Mouse (Mus musculus) urinary bladder, postnatal 14 days (tissue): ENCODE measurements around the gene Sppl2b.

ENCODE experiments used
- DNase-seq: peaks from one replicate; pipeline ENCODE4 v3.0.0; 2021; ENCODE audit warnings: low spot score

Sppl2b gene

DNA sequence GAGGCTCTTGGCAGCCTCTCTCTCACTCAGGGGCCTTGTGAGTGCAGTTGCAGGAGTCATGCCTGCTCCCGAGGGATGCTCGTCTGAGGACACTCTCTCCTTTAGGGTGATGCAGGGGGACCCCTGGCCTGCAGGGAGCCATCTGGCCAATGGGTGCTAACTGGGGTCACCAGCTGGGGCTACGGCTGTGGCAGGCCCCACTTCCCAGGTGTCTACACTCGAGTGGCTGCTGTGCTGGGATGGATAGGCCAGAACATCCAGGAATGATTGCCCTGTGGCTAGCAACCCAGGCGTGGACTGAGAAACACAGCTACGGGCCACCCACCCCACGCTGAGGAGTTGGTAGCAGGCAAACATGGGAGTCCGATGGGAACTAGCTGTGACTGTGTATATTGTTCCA lies 44.0 kb downstream of the Sppl2b start:
- DNase-seq = no peak

GRCm38 (mm10) chr10:80899591-80900317 lies 44.7 kb downstream of the Sppl2b start:
- DNase-seq = no peak

- DNase-seq = peak; percentile 97
Measured at GRCm38 (mm10) chr10:80900318-80901247, 45.5 kb downstream of the Sppl2b start, which contains the start of gene Timm13. Gene Timm13 (minus strand): TSS chr10:80900969.

DNA sequence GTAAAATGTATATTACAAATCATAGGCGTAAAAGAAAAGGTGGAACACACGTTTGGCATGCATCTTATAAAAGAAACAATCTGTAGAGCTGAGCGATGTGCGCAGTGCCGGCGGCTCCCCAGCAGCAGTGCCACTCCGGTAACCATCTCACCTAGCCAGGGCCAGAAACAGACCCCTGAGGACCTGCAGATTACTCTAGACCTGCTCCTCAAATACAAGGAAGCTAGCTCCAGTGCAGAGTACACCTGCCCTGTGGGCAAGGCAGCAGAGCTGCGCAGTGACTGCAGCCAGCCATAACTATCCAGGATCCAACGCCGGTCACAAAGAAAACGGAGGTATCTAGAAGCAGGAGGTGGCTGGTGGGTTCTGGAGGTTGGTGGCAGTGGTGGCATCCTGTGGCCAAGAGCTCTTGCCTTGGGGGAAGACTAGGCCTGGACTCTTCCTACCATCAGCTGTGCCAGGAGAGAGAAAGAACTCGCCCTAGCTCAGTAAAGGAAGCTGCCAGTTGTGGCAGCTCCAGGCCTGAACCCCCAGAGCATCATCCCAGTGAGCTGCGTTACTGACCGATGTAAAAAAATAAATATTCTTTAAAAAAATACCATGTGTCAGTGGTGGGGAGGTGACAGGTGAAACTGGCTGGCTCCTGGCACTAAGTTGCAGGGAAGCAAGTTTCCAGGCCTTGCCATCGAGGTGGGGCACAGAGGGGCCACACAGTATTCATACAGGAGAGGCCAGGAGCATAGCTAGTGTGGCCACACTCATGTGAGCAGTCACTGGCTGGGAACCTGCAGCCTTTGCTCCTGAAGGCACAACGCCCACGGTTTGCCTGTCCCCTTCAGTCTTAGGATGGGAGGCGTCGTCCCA lies 46.6 kb downstream of the Sppl2b start:
- no peak for DNase-seq

GRCm38 (mm10) chr10:80902273-80902940 lies 47.3 kb downstream of the Sppl2b start:
- no peak for DNase-seq

DNA sequence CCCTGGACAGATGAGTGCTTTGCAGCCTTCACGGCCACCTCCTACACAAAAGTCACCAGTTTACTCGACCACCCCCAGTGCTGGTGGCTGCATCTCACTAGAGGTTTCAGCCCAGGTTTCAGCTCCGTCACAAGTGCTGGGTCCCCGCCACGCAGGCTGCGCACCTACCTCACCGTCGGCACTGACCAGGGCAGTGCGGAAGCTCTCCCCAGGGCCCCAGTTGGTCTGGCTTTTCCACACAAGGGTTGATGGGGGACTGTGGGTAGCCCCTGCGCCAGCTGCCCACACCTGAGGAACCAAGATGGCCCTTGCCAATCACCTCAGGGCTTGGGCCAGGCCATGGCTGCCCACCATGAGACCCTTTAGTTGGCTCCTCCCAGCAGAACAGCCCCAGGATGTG lies 48.2 kb downstream of the Sppl2b start:
- DNase-seq = no peak

- DNase-seq = no peak
Measured at GRCm38 (mm10) chr10:80904004-80904693, 49.1 kb downstream of the Sppl2b start.

- DNase-seq = no peak
Measured at GRCm38 (mm10) chr10:80904709-80905108, 49.6 kb downstream of the Sppl2b start.

- no peak for DNase-seq
Measured at GRCm38 (mm10) chr10:80909375-80910162, 54.5 kb downstream of the Sppl2b start.

GRCm38 (mm10) chr10:80911354-80911753 lies 56.3 kb downstream of the Sppl2b start:
- no peak for DNase-seq

- DNase-seq = no peak
Measured at GRCm38 (mm10) chr10:80911891-80912290, 56.8 kb downstream of the Sppl2b start.

DNA sequence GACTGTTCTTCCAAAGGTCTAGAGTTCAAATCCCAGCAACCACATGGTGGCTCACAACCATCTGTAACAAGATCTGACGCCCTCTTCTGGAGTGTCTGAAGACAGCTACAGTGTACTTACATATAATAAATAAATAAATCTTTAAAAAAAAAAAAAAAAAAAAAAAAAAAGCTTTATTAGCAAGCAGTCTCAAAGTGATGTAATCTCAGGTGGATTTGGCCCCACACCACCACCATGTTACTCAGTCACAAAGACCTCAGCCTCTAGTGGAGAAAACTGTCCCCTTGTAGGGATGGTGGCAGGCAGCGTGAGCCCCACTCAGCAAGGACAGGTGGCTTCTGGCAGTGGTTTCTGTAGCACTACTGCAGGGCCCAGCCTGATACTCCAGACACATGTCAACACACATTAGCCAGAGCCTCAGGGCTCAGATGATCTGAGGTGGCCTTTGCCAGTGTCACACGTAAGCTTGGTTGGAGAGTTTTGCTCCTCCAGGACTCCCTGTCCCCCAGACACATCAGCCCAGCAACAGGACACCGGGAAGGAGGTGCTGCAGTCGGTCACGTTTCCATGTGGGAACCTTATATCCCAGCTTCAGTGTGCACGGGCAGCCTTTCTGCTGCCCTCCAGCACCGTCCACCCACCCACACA lies 58.4 kb downstream of the Sppl2b start:
- no peak for DNase-seq

DNA sequence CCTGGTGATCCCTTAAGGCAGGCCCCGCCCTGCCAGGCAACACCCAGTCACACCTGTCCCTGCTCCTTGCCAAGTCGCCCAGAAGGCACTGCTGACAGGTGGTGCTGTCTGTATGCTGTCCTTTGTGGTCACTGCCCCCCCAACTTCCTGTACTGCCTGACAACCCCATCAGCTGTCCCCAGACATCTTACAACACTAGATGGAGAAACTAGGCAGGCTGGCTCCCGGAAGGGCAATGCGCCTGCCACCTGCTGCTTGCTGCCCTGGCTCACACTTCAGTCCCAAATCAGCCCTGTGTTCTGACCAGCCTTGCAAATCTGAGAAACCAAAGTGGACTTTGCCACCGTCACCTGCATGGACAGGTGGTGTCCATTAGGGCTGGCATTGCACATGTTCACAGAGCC lies 59.2 kb downstream of the Sppl2b start:
- no peak for DNase-seq

- DNase-seq = no peak
Measured at GRCm38 (mm10) chr10:80915260-80915659, 60.2 kb downstream of the Sppl2b start.

- no peak for DNase-seq
Measured at GRCm38 (mm10) chr10:80915736-80916135, 60.7 kb downstream of the Sppl2b start.

GRCm38 (mm10) chr10:80917336-80917778 lies 62.3 kb downstream of the Sppl2b start:
- no peak for DNase-seq

DNA sequence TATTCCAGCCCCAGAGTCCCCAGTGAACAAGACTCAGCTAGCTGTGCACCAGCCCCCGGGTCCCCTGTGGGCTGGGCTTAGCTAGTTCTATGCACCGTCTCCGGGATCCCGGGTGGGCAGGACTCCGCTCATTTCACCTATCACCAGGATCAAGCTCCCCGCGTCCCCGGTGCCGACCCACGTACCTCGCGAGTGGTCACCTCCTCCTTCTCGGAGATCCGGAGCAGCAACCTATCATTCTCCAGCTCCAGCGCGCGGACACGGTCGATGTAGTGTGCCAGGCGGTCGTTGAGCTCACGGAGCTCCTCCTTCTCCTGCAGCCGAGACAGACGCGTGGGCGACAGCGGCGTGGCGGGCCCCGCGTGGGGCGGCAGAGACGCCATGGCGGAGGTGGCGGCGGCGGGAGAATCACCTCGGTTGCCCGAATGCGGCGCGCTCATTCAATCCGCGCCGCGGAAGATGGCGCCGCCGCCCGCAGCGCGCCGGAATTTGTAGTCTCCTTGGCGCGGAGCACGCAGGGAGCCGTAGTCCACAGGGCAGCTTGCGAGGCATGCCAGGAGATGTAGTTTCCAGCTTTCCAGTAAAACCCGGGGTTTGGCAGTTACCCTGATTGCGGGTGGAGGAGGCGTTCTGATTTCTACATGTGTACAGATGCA lies 62.8 kb downstream of the Sppl2b start, which contains the start of gene Lmnb2:
Lmnb2 (minus strand) TSS at position 467 of the 656 bp plus-strand sequence.
- DNase-seq = peak; percentile 73
